14 mouse cellular contexts compared by ENCODE assay signal in the genomic region with DNA sequence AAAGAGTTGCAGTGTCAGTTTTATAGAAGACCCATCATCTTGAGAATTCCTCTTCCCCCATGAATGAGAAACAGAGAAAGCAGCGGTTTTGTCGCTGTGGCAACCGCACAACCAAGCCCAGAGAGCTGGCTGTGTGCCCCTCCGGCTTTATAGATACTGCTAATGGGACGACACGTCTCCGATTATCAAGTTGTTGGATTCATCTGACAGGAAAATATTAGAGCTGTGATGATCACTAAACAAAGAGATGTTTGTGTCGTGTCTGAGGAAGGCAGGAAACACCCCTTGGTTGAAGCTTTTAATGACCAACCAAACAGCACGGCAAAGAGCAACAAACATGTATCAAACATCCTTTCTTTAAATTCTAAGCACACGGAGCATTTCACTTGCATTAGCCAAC. TPM values are rescaled to one million over a fixed set of nuclear protein-coding genes. Genes with fewer than 3 reads are reported as not detected.
DNase-seq lines count a peak whose midpoint lies in the region; ATAC-seq and TF ChIP-seq lines count a peak whose summit lies in the region.
"Had no signal": no experiment of that assay in that cellular context is flagged by ENCODE, and none has a peak within 500 bp of the region (broad histone marks: within the 10 kb centered on the region; RNA-seq: fewer than 3 reads in every experiment).

No protein-coding gene starts in this region.

- no peak for TF ChIP-seq CTCF in lung, embryonic 14.5 days (IDR thresholded peaks at IDR 0.05; ENCODE audit: low read depth)

- DNase-seq in lung, embryonic 14.5 days: peak; percentile 53
- DNase-seq in lung, postnatal 4 days: no peak
- no peak for DNase-seq in hindbrain, embryonic 10.5 days (ENCODE audit: low spot score)
- peak; percentile 24 for DNase-seq in midbrain, embryonic 10.5 days (ENCODE audit: low spot score)
- DNase-seq in right cerebral cortex, postnatal 25 days: peak; percentile 24
- no peak for DNase-seq in lung, postnatal 25 days (ENCODE audit: low spot score)
- DNase-seq in adrenal gland, postnatal 25 days: no peak
- DNase-seq: adrenal gland, adult 8-10 months; cerebellum, adult 9-11 months; kidney, postnatal 14 days; thymus, postnatal 4 days had no signal

- H3K4me1 ChIP-seq in lung, embryonic 14.5 days (ENCODE audit: insufficient read depth): no peaks in the 10 kb centered on the region
- peaks cover 15% of the 10 kb centered on the region for H3K4me1 ChIP-seq in hindbrain, embryonic 10.5 days (replicated peaks)
- peaks cover 20% of the 10 kb centered on the region for H3K4me1 ChIP-seq in midbrain, embryonic 10.5 days

- 33% methylated on average over 10 of the region's 10 CpGs for WGBS in lung, embryonic 14.5 days
- WGBS in hindbrain, embryonic 10.5 days: 42% methylated on average over 10 of the region's 10 CpGs
- WGBS in midbrain, embryonic 10.5 days: 49% methylated on average over 10 of the region's 10 CpGs

- H3K9ac ChIP-seq in lung, embryonic 14.5 days: no peak overlapping the region

- H3K4me3 ChIP-seq in lung, embryonic 14.5 days (ENCODE audit: low read depth, low read length): no peak overlapping the region
- H3K4me3 ChIP-seq in hindbrain, embryonic 10.5 days: no peak overlapping the region
- no peak overlapping the region for H3K4me3 ChIP-seq in midbrain, embryonic 10.5 days

- H3K27ac ChIP-seq in lung, embryonic 14.5 days (ENCODE audit: low read depth): no peak overlapping the region
- peak overlapping the region; percentile 64 for H3K27ac ChIP-seq in hindbrain, embryonic 10.5 days
- H3K27ac ChIP-seq in midbrain, embryonic 10.5 days (replicated peaks): peak overlapping the region; percentile 30

- no peaks in the 10 kb centered on the region for H3K9me3 ChIP-seq in lung, embryonic 14.5 days (ENCODE audit: low read depth, low read length)
- no peaks in the 10 kb centered on the region for H3K9me3 ChIP-seq in hindbrain, embryonic 10.5 days
- H3K9me3 ChIP-seq in midbrain, embryonic 10.5 days (replicated peaks): no peaks in the 10 kb centered on the region

- ATAC-seq in lung, embryonic 14.5 days (ENCODE audit: insufficient read depth): no peak

- no peaks in the 10 kb centered on the region for H3K36me3 ChIP-seq in lung, embryonic 14.5 days (ENCODE audit: insufficient read depth)
- no peaks in the 10 kb centered on the region for H3K36me3 ChIP-seq in hindbrain, embryonic 10.5 days
- H3K36me3 ChIP-seq in midbrain, embryonic 10.5 days: no peaks in the 10 kb centered on the region
- H3K36me3 ChIP-seq: G1E had no signal

- H3K4me2 ChIP-seq in lung, embryonic 14.5 days: peak overlapping the region; percentile 37; the same call in 1 of the 2 replicates

- H3K27me3 ChIP-seq in lung, embryonic 14.5 days (ENCODE audit: insufficient read depth, low read length): no peaks in the 10 kb centered on the region
- H3K27me3 ChIP-seq in hindbrain, embryonic 10.5 days (ENCODE audit: insufficient read depth, poor library complexity, severe bottlenecking): no peaks in the 10 kb centered on the region
- no peaks in the 10 kb centered on the region for H3K27me3 ChIP-seq in midbrain, embryonic 10.5 days (ENCODE audit: low read depth, poor library complexity, severe bottlenecking)

RNA-seq across cellular contexts. Expression of gene Tas2r134, which starts 17.0 kb away (rescaled TPM):
- polyA plus RNA-seq in lung, embryonic 14.5 days (2014; fragmentation: Nextera tagmentation; extraction: Ambion mirVana): not detected in 2 replicates
- polyA plus RNA-seq in hindbrain, embryonic 10.5 days (2016; fragmentation: Nextera tagmentation; extraction: Ambion mirVana): not detected in 2 replicates
- polyA plus RNA-seq in midbrain, embryonic 10.5 days (2016; fragmentation: Nextera tagmentation; extraction: Ambion mirVana): not detected in 2 replicates
- total RNA-seq in adrenal gland, postnatal 25 days (2021): not detected in 2 replicates
- total RNA-seq: adrenal gland, adult 8-10 months; G1E had no signal
- polyA plus RNA-seq: G1E; heart, embryonic 16.5 days; liver, embryonic 16.5 days had no signal

Comparison
In these comparisons a context has a peak if more than half of its experiments do, and no peak if none do; other contexts are left out.
1. DNase-seq: peak in lung, embryonic 14.5 days (single experiment), midbrain, embryonic 10.5 days (single experiment) and right cerebral cortex, postnatal 25 days (single experiment); none in lung, postnatal 4 days (0 of 2), hindbrain, embryonic 10.5 days (single experiment), lung, postnatal 25 days (single experiment) and adrenal gland, postnatal 25 days (single experiment).